Mouse (Mus musculus) hindbrain, embryonic 15.5 days (tissue): Measurements from ENCODE around the gene Gprin2. TPM values are rescaled to one million over a fixed set of nuclear protein-coding genes. Genes with fewer than 3 reads are reported as not detected.

ENCODE experiments used
- ATAC-seq: fragments of 200-750 bp; cut with Nextera tagmentation; 2 replicates; pipeline ENCODE4 v1.8.0; 2017; ENCODE audit warnings: low read depth, moderate number of reproducible peaks, moderate TSS enrichment; ENCODE audit not compliant: low FRiP score
- H3K27ac ChIP-seq: fragments of 300-500 bp; sonication (generic); replicated peaks from 2 replicates; pipeline ENCODE4 v1.5.1; 2015; ENCODE audit warnings: mild to moderate bottlenecking, inconsistent platforms
- H3K27me3 ChIP-seq: fragments of 300-500 bp; sonication (generic); 2 replicates; pipeline ENCODE4 v1.6.1; 2015; ENCODE audit warnings: control low read depth, inconsistent platforms
- H3K36me3 ChIP-seq: fragments of 300-500 bp; sonication (generic); 2 replicates; pipeline ENCODE4 v1.6.1; 2015; ENCODE audit warnings: control low read depth, inconsistent platforms
- H3K4me1 ChIP-seq: fragments of 300-500 bp; sonication (generic); replicated peaks from 2 replicates; pipeline ENCODE4 v1.6.1; 2015; ENCODE audit warnings: control low read depth, inconsistent platforms
- H3K4me2 ChIP-seq: fragments of 300-500 bp; sonication (generic); 2 replicates; pipeline ENCODE4 v1.6.1; 2015; ENCODE audit warnings: moderate library complexity, mild to moderate bottlenecking, inconsistent platforms
- H3K4me3 ChIP-seq: fragments of 300-500 bp; sonication (generic); 2 replicates; pipeline ENCODE4 v1.5.1; 2015; ENCODE audit warnings: mild to moderate bottlenecking, inconsistent platforms
- H3K9ac ChIP-seq: fragments of 300-500 bp; sonication (generic); 2 replicates; pipeline ENCODE4 v1.6.1; 2015; ENCODE audit warnings: inconsistent platforms
- H3K9me3 ChIP-seq: fragments of 300-500 bp; sonication (generic); 2 replicates; pipeline ENCODE4 v1.6.1; 2016; ENCODE audit warnings: control low read depth, inconsistent platforms
- WGBS: fragments of 180-500 bp; shearing (Covaris S2); methylation state at CpG from one replicate; pipeline ENCODE4 v1.1.7; 2015; 5-methylcytosine and 5-hydroxymethylcytosine counted together
- polyA plus RNA-seq: library from polyadenylated mRNA; unstranded; fragments of >200 nt; fragmentation: Nextera tagmentation; extraction: Ambion mirVana; gene quantifications from 2 replicates; pipeline ENCODE4 v1.2.1, GENCODE M21; 2015

Gene Gprin2
- polyA plus RNA-seq, 1 experiment from 2014 or later = 6.1 TPM

GRCm38 (mm10) chr14:34139671-34140664 is 61.5 kb downstream of the Gprin2 start:
- Histone ChIP-seq H3K36me3 (no peaks in the 10 kb centered on the region), H3K4me1 (no peaks in the 10 kb centered on the region), H3K27ac (no peak overlapping the region), H3K9ac (no peak overlapping the region), H3K4me3 (no peak overlapping the region), H3K4me2 (no peak overlapping the region), H3K27me3 (no peaks in the 10 kb centered on the region), H3K9me3 (no peaks in the 10 kb centered on the region)
- 78% methylated on average over 15 of the region's 15 CpGs for WGBS
- no peak for ATAC-seq

Other genes starting within 250 kb of the Gprin2 start
- gene Rbp3, start 247.7 kb downstream of the Gprin2 start, polyA plus RNA-seq = 0.05 and 0.06 TPM in 2 replicates
- gene Zfp488, start 222.9 kb downstream of the Gprin2 start, polyA plus RNA-seq = 1.2 and 1.5 TPM in 2 replicates
- not detected in 2 replicates for gene Gm30083, start 186.5 kb downstream of the Gprin2 start, polyA plus RNA-seq
- not detected in 2 replicates for gene Gm5460, start 184.9 kb downstream of the Gprin2 start, polyA plus RNA-seq
- not detected in 2 replicates for gene Antxrl, start 148.9 kb downstream of the Gprin2 start, polyA plus RNA-seq
- 0.16 TPM in 1 of 2 replicates, not detected in the other for gene Anxa8, start 115.7 kb downstream of the Gprin2 start, polyA plus RNA-seq
- gene A630023A22Rik, start 98.9 kb downstream of the Gprin2 start, polyA plus RNA-seq = not detected in 2 replicates
- 0.13 and 0.22 TPM in 2 replicates for gene Npy4r, start 49.2 kb downstream of the Gprin2 start, polyA plus RNA-seq
- 0.83 and 1.0 TPM in 2 replicates for gene Syt15, start 17.9 kb upstream of the Gprin2 start, polyA plus RNA-seq
- 5.9 and 7.1 TPM in 2 replicates for gene Shld2, start 108.8 kb upstream of the Gprin2 start, polyA plus RNA-seq
- gene Glud1, start 109.1 kb upstream of the Gprin2 start, polyA plus RNA-seq = 114 and 116 TPM in 2 replicates
- not detected in 2 replicates for gene Fam25c, start 153.8 kb upstream of the Gprin2 start, polyA plus RNA-seq
- gene Sncg, start 173.1 kb upstream of the Gprin2 start, polyA plus RNA-seq = 170 and 223 TPM in 2 replicates
- 4.1 and 5.3 TPM in 2 replicates for gene Mmrn2, start 173.8 kb upstream of the Gprin2 start, polyA plus RNA-seq